Mouse (Mus musculus) adrenal gland, postnatal 4 days (tissue): ENCODE measurements around the gene Gm42372. TPM values are rescaled to one million over a fixed set of nuclear protein-coding genes. Genes with fewer than 3 reads are reported as not detected.

ENCODE experiments used
- DNase-seq, 2 experiments: peaks; one replicate each; pipeline ENCODE4 v3.0.0; 2021 to 2022; ENCODE audit warnings: low spot score in 2 of 2, mixed read lengths in 2 of 2
- total RNA-seq, 2 experiments: library from RNA; stranded (reverse); gene quantifications; 2 replicates each; pipeline ENCODE4 v1.2.3; 2021

The Gm42372 gene
- total RNA-seq, 2 experiments from 2014 or later, result 2.2 TPM

GRCm38 (mm10) chr7:17030239-17030638, 47.4 kb downstream of the Gm42372 start:
- DNase-seq, result no peak

Other genes starting within 250 kb of the Gm42372 start
- gene Ap2s1, start 244.7 kb upstream of the Gm42372 start, total RNA-seq, result 100 to 1,000 TPM; 169 to 179 TPM
- 10 to 100 TPM; 60.8 to 61.0 TPM for gene Slc1a5, start 201.7 kb upstream of the Gm42372 start, total RNA-seq
- gene Strn4, start 167.2 kb upstream of the Gm42372 start, total RNA-seq, result 100 to 1,000 TPM in 1 of 2 experiments, 10 to 100 TPM in 1; 96.9 to 106 TPM
- 10 to 100 TPM; 26.3 to 29.0 TPM for gene Fkrp, start 166.4 kb upstream of the Gm42372 start, total RNA-seq
- 10 to 100 TPM; 22.0 to 22.2 TPM for gene Prkd2, start 140.2 kb upstream of the Gm42372 start, total RNA-seq
- gene Dact3, start 107.8 kb upstream of the Gm42372 start, total RNA-seq, result 10 to 100 TPM; 12.7 to 13.7 TPM
- gene Gng8, start 91.3 kb upstream of the Gm42372 start, total RNA-seq, result 1 to 10 TPM; 2.4 to 4.0 TPM
- gene Ptgir, start 76.6 kb upstream of the Gm42372 start, total RNA-seq, result 1 to 10 TPM; 1.7 to 2.0 TPM
- gene Calm3, start 59.0 kb upstream of the Gm42372 start, total RNA-seq, result 100 to 1,000 TPM; 330 to 344 TPM
- 10 to 100 TPM; 40.7 to 42.6 TPM for gene Pnmal2, start 38.4 kb upstream of the Gm42372 start, total RNA-seq
- 1 to 10 TPM; 7.3 to 7.8 TPM for gene Pnmal1, start 23.4 kb upstream of the Gm42372 start, total RNA-seq
- 10 to 100 TPM; 40.2 to 45.4 TPM for gene Ccdc8, start 9.6 kb downstream of the Gm42372 start, total RNA-seq
- 100 to 1,000 TPM in 1 of 2 experiments, 10 to 100 TPM in 1; 91.5 to 102 TPM for gene Ppp5c, start 44.8 kb downstream of the Gm42372 start, total RNA-seq
- gene Hif3a, start 79.3 kb downstream of the Gm42372 start, total RNA-seq, result 10 to 100 TPM; 14.3 to 17.8 TPM
- under 1 TPM; 0.39 to 0.79 TPM for gene Psg16, start 91.0 kb downstream of the Gm42372 start, total RNA-seq
- not detected for gene Ceacam3, start 167.2 kb downstream of the Gm42372 start, total RNA-seq
- gene Psg29, start 220.4 kb downstream of the Gm42372 start, total RNA-seq, result not detected